Mouse (Mus musculus) bone marrow, adult 2 months (tissue): Measurements from ENCODE around the gene Actl6a. TPM values are rescaled to one million over a fixed set of nuclear protein-coding genes. Genes with fewer than 3 reads are reported as not detected.
"Not testable (repeated sequence)": the region's sequence is repeated elsewhere in the genome, so short reads cannot be mapped to it uniquely, and the experiment has no call there.

Experiments used
- H3K27ac ChIP-seq: fragments of 200-500 bp; 2 replicates; pipeline ENCODE4 v1.5.1; 2012; ENCODE audit warnings: low read depth, mild to moderate bottlenecking, control low read depth, inconsistent platforms, low read length; ENCODE audit not compliant: control insufficient read depth, poor library complexity, insufficient read depth
- H3K4me1 ChIP-seq: fragments of 200-500 bp; 2 replicates; pipeline ENCODE4 v1.6.1; 2011; ENCODE audit warnings: low read length; ENCODE audit not compliant: control insufficient read depth, insufficient read depth
- H3K4me3 ChIP-seq: fragments of 200-500 bp; replicated peaks from 2 replicates; pipeline ENCODE3; 2011; ENCODE audit warnings: mild to moderate bottlenecking, low read depth, low read length, control low read depth; ENCODE audit not compliant: control insufficient read depth
- CTCF ChIP-seq: fragments of 200-500 bp; IDR thresholded peaks from 2 replicates; pipeline ENCODE4 v1.5.1; 2011; ENCODE audit warnings: low read length, control low read depth; ENCODE audit not compliant: control insufficient read depth, insufficient read depth
- POLR2A ChIP-seq: fragments of 200-500 bp; IDR thresholded peaks from 2 replicates; pipeline ENCODE4 v1.6.1; 2011; ENCODE audit warnings: low read depth, mild to moderate bottlenecking, control low read depth, low read length, borderline replicate concordance; ENCODE audit not compliant: control insufficient read depth
- WGBS: fragments of 180-500 bp; shearing (Covaris S2); methylation state at CpG from one replicate; pipeline ENCODE4 v1.1.7; 2018; 5-methylcytosine and 5-hydroxymethylcytosine counted together
- polyA plus RNA-seq: library from polyadenylated mRNA; stranded (reverse); fragments of >200 nt; gene quantifications from 2 replicates; pipeline ENCODE4 v1.2.4, GENCODE M21; 2011; ENCODE audit warnings: low replicate concordance; ENCODE audit not compliant: missing spikeins, insufficient read depth, insufficient read length

The Actl6a gene
- polyA plus RNA-seq, 1 experiment: 65.0 TPM

DNA sequence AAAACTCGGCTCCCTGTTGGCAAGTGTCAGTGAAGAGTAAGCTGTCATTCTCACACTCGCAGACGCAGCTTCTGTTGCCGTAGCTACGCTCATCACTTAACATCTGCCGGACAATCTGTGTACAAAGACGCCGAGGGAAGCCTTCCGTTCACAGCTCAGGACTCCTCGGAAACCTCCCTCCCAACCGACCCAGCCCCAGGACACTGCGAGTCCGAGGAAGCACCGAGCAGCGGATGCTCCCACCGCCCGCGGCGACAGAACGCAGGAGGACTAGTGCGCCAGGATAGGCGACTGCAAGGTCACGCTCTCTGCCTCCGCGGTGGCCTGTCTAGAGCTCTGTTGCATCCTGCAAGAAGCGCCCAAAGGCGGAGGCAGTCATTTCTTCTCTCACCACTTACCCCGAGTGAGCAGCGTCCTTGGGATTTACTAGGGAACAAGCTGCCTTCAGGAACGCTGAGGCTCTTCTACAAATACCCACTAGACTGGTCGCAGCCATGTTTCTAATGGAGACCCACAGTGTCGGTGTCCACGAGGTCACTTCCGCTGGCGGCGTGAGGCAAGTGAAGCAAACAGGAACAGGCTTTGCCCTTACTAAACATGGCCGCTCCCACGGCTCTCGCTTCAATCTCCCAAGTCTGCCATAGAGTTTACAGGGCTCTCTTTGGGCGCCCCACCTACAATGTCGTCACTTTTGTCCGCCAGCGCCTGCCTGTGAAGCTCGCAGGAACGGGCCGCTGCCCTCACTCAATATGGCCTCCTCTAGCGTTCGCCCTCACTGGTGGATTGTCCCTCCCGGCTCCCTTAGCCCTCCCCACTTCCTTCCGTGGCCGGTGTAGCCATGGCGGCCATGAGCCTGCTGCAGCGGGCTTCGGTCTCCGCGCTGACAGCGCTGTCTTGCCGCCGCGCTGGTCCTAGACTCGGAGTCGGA is 30.4 kb downstream of the Actl6a start, which contains the start of gene Ndufb5:
Gene Ndufb5 (plus strand): TSS at position 747 of the 928 bp plus-strand sequence.
- no peak for TF ChIP-seq CTCF
- peak; percentile 88 for TF ChIP-seq POLR2A
- under 1% methylated on average over 62 of the region's 62 CpGs for WGBS
- peak within 1 kb of the TSS; percentile 74 for H3K27ac ChIP-seq
- no peaks in the 10 kb centered on the region; the same call in 1 of the 2 replicates for H3K4me1 ChIP-seq
- H3K4me3 ChIP-seq: peak within 1 kb of the TSS; percentile 99

- TF ChIP-seq POLR2A: no peak
- no peak for TF ChIP-seq CTCF
- Histone ChIP-seq H3K4me3 (peak within 1 kb of the TSS; percentile 99), H3K27ac (peak within 1 kb of the TSS; percentile 74), H3K4me1 (no peaks in the 10 kb centered on the region; the same call in 1 of the 2 replicates)
- under 1% methylated on average over 31 of the region's 31 CpGs for WGBS
These were observed 31.1 kb downstream of the Actl6a start, which contains the start of gene Mrpl47 for GRCm38 (mm10) chr3:32737172-32737655. Gene Mrpl47, minus strand, starts transcription at chr3:32737605.

DNA sequence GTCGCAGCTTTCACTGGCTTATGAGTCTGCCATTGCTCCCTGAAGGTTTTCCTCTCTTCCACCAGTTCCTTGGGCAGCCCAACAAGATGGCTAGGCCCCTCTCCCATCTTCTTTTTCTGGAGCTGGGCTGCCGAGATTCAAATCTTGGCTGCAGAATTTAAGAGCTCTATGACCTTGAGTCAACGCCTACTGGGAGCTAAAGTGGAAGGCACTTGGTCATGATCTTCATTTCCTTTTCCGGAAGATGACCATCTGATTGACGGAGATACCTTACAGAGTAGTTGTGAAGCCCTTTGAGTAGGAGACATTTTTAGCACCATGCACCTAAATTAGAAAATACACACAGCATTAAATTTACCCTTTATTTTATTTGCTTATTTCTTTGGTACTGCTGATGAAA is 32.5 kb downstream of the Actl6a start:
- TF ChIP-seq POLR2A (no peak), CTCF (no peak)
- no peaks in the 10 kb centered on the region; the same call in 1 of the 2 replicates for H3K4me1 ChIP-seq
- H3K27ac ChIP-seq: no peak overlapping the region
- 90% methylated on average over 5 of the region's 5 CpGs for WGBS
- H3K4me3 ChIP-seq: no peak overlapping the region

DNA sequence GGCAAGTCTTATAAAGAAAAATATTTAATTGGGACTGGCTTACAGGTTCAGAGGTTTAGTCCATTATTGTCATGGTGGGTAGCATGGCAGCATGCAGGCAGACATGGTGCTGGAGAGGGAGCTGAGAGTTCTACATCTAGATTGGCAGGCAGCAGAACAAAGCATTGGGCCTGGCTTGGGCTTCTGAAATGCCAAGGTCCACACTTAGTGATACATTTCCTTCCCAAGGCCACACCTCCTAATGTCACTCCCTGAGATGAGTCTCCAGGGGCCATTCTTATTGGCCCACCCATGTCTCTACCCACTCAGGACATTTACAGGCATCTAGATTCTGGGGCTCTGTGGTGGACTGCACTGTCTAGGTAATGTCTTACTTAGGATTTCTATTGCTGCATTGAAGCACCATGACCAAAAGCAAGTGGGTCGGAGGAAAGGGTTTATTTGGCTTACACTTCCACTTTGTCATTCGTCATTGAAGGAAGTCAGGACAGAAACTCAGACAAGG is 36.2 kb downstream of the Actl6a start:
- no peak for TF ChIP-seq POLR2A
- no peak for TF ChIP-seq CTCF
- H3K4me3 ChIP-seq: no peak overlapping the region
- no peak overlapping the region for H3K27ac ChIP-seq
- 60% methylated on average over 2 of the region's 2 CpGs for WGBS
- no peaks in the 10 kb centered on the region; the same call in 1 of the 2 replicates for H3K4me1 ChIP-seq

GRCm38 (mm10) chr3:32745001-32745400 is 38.9 kb downstream of the Actl6a start:
- no peak overlapping the region for H3K4me3 ChIP-seq
- H3K4me1 ChIP-seq: no peaks in the 10 kb centered on the region
- 90% methylated on average over 6 of the region's 6 CpGs for WGBS
- TF ChIP-seq POLR2A (no peak), CTCF (no peak)
- no peak overlapping the region for H3K27ac ChIP-seq

GRCm38 (mm10) chr3:32745426-32745825 is 39.3 kb downstream of the Actl6a start:
- not testable (repeated sequence) for H3K4me1 ChIP-seq, H3K27ac ChIP-seq, H3K4me3 ChIP-seq

DNA sequence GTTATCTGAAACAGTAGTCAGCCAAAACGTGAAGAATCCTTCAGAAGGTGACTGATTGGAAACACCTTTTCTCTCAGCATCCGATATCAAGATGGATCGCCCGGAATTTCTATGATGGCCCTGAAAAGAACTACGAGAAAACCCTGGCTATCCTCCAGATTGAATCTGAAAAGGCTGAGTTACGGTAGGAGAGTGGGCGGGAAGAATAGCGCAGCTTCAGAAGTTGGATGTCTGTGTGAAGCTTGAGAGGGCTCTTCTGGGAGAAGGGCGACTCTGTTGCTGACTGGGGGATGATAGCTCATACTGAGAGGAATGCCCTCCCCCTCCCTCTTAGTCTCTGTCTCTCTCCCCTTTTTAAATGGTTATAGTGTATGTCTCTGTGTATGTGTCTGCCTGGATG is 42.3 kb downstream of the Actl6a start:
- WGBS: 87% methylated on average over 9 of the region's 9 CpGs
- Histone ChIP-seq H3K4me3 (no peak overlapping the region), H3K27ac (no peak overlapping the region), H3K4me1 (no peaks in the 10 kb centered on the region)
- TF ChIP-seq POLR2A (no peak), CTCF (no peak)

DNA sequence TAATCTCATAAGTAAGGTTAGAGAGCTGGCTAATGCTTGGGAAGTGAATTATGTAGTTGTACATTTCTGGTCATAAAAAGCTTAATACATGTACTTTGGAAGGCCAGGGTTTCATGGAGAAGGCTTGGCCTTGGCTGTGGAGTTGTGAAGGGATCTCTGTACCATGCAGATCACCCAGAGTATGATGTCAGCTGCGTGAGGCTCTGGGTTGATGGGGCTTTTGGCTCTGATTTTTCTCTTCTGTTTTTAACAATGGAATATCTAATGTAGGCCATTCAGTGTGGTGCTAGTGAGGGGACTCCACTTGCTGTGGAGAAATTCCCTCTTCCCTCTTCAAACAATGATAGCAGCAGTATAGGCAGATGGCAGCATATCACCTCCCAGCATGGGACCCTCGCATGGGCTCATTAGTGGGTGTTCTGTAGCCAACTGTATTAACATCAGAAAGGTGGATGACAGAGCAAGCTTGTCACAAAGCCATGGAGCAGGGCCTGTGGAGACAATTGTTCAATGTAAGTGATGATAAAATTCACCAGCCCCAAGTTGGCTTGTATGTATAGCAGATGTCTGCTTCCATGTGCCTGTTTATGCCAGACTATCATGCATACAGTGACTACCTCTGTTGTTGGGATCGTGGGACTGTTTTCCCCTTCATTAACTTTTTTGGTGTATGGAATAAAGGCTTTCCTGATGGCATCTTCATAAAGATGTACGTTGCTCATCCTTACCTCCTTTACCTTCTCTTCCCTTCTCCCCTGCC is 43.9 kb downstream of the Actl6a start:
- H3K4me1 ChIP-seq: no peaks in the 10 kb centered on the region
- H3K4me3 ChIP-seq: no peak overlapping the region
- TF ChIP-seq CTCF (no peak), POLR2A (no peak)
- H3K27ac ChIP-seq: no peak overlapping the region
- 86% methylated on average over 4 of the region's 4 CpGs for WGBS
